In genomic region chr10:26287136-26287535, GRCm38 (mm10) we compare ENCODE assay signal across 25 mouse cellular contexts. TPM values are rescaled to one million over a fixed set of nuclear protein-coding genes. Genes with fewer than 3 reads are reported as not detected.
"Had no signal": no experiment of that assay in that cellular context is flagged by ENCODE, and none has a peak within 500 bp of the region (broad histone marks: within the 10 kb centered on the region; RNA-seq: fewer than 3 reads in every experiment).

No protein-coding gene starts in this region.

- H3K27ac ChIP-seq: kidney, postnatal 0 days; layer of hippocampus, adult 2 months; limb, embryonic 12.5 days; limb, embryonic 15.5 days; liver, embryonic 14.5 days; macrophage; midbrain, embryonic 12.5 days; midbrain, embryonic 15.5 days; neural tube, embryonic 12.5 days; neural tube, embryonic 15.5 days; stomach, postnatal 0 days had no signal

- H3K4me1 ChIP-seq: limb, embryonic 12.5 days; limb, embryonic 15.5 days; midbrain, embryonic 12.5 days; midbrain, embryonic 15.5 days; neural tube, embryonic 12.5 days; neural tube, embryonic 15.5 days had no signal

- DNase-seq: kidney, adult 2 months; kidney, postnatal 25 days; layer of hippocampus, adult 9-11 months; left cerebral cortex, postnatal 4 days; liver, postnatal 0 days; lung, embryonic 14.5 days; retina, postnatal 1 day; right cerebral cortex, postnatal 25 days; thymus, postnatal 25 days had no signal

- H3K4me3 ChIP-seq: layer of hippocampus, adult 2 months; limb, embryonic 12.5 days; limb, embryonic 15.5 days; midbrain, embryonic 12.5 days; midbrain, embryonic 15.5 days; neural tube, embryonic 12.5 days; neural tube, embryonic 15.5 days had no signal

RNA-seq across cellular contexts. Expression of gene Samd3, which starts 57.6 kb away (rescaled TPM):
- polyA plus RNA-seq: intestine, postnatal 0 days; kidney, embryonic 14.5 days; kidney, postnatal 0 days; limb, embryonic 12.5 days; liver, embryonic 11.5 days; liver, embryonic 14.5 days; macrophage; neural tube, embryonic 15.5 days; small intestine, adult 2 months; stomach, embryonic 14.5 days; stomach, postnatal 0 days had no signal
